Mouse (Mus musculus): ENCODE measurements around the gene Snd1.

DNA sequence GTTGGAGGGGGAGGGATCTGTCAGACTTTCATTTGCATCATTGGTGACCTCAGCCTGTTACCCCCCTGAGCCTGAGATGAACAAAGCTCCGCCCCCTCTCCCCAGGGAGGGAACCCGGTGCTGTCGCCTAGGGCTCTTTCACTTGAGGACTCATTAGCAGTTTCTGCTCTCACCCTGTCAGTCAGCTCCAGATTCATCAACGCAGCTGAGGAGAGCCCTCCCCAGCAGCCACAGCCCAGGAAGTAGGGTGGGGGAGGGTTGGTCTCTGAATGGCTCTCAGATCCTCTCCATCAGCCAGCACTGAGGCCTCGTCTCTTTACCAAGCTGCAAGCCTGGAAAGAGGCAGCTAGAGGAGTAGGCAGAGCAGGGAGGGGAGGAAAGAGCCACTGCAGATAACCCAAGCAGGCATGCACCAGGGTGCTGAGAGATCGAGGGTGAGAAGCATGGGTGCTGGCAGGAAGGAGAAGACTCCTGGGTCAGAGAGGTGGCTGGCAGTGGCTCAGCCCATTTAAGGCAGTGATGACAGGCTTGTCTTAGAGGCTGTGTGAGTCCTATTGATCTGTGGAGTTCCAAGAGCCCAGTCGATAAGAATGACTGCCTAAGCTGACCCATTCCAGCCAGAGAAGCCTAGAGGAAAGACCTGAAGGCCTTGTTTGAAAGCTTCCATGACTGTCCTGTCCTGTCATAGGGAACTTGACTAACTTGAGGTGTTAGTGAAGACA lies 403.2 kb downstream of the Snd1 start:
- TF ChIP-seq USF1 (IDR thresholded peaks at IDR 0.05; ENCODE audit: low read depth) (no peak), MYOD1 (IDR thresholded peaks at IDR 0.05; ENCODE audit: control insufficient read depth, insufficient read length, low read depth) (no peak), CTCF (IDR thresholded peaks at IDR 0.05; ENCODE audit: control insufficient read depth, insufficient read depth, insufficient read length) (no peak)

Data from C2C12 (cell line).